Mouse (Mus musculus): Measurements from ENCODE around the gene Arrdc1. TPM values are rescaled to one million over a fixed set of nuclear protein-coding genes. Genes with fewer than 3 reads are reported as not detected.

Arrdc1 gene
- total RNA-seq, 2 experiments from 2014 or later = 7.3 to 9.4 TPM

Small RNAs within 50 kb of the gene (microRNA-seq; reads per million reads assigned to microRNA genes)
- gene Gm22875 = 0 reads per million in 2 experiments

Other genes starting within 250 kb of the Arrdc1 start
- gene Cacna1b, start 172.1 kb downstream of the Arrdc1 start, total RNA-seq (2021) = under 1 TPM; 0.34 to 0.45 TPM
- gene Ehmt1, start 15.6 kb downstream of the Arrdc1 start, total RNA-seq (2021) = 10 to 100 TPM; 36.3 to 48.6 TPM
- 10 to 100 TPM; 21.1 to 21.8 TPM for gene Zmynd19, start 14.5 kb upstream of the Arrdc1 start, total RNA-seq (2021)
- gene Dph7, start 27.1 kb upstream of the Arrdc1 start, total RNA-seq (2021) = 1 to 10 TPM; 5.6 to 8.6 TPM
- gene Mrpl41, start 39.8 kb upstream of the Arrdc1 start, total RNA-seq (2021) = 10 to 100 TPM; 47.5 to 53.0 TPM
- 10 to 100 TPM; 18.0 to 19.3 TPM for gene Pnpla7, start 40.8 kb upstream of the Arrdc1 start, total RNA-seq (2021)
- gene Nsmf, start 119.1 kb upstream of the Arrdc1 start, total RNA-seq (2021) = 10 to 100 TPM; 25.8 to 36.1 TPM
- gene Entpd8, start 145.1 kb upstream of the Arrdc1 start, total RNA-seq (2021) = not detected
- not detected for gene Noxa1, start 159.9 kb upstream of the Arrdc1 start, total RNA-seq (2021)
- 10 to 100 TPM; 14.9 to 17.4 TPM for gene Nrarp, start 245.5 kb upstream of the Arrdc1 start, total RNA-seq (2021)

Measured in gastrocnemius, postnatal 10 days (tissue).